Mouse (Mus musculus) kidney, adult 8-10 months (tissue): Measurements from ENCODE around the gene Adgrg5.

Experiments used
- DNase-seq, 2 experiments: peaks; one replicate each; pipeline ENCODE4 v3.0.0; 2022

Gene Adgrg5

GRCm38 (mm10) chr8:94917851-94918495, 5.5 kb upstream of the Adgrg5 start, which contains the start of gene Ccdc102a:
TSS of gene Ccdc102a (minus strand) at chr8:94918098.
- peak in 1 of 2 experiments; percentile 26 for DNase-seq

- DNase-seq, result no peak
These were observed 4.2 kb upstream of the Adgrg5 start for GRCm38 (mm10) chr8:94919256-94919655.

GRCm38 (mm10) chr8:94922176-94922575, 1.3 kb upstream of the Adgrg5 start:
- no peak for DNase-seq

- no peak for DNase-seq
These were observed 892 bp upstream of the Adgrg5 start for GRCm38 (mm10) chr8:94922602-94923001.

- DNase-seq, result no peak
These were observed 4.7 kb downstream of the Adgrg5 start for GRCm38 (mm10) chr8:94928227-94928626.

- no peak for DNase-seq
These were observed 10.4 kb downstream of the Adgrg5 start for GRCm38 (mm10) chr8:94933918-94934317.

GRCm38 (mm10) chr8:94935172-94935571, 11.7 kb downstream of the Adgrg5 start:
- no peak for DNase-seq

GRCm38 (mm10) chr8:94942566-94942965, 19.1 kb downstream of the Adgrg5 start:
- peak; percentile 45 to 79 for DNase-seq

- DNase-seq, result no peak
These were observed 21.7 kb downstream of the Adgrg5 start for GRCm38 (mm10) chr8:94945185-94945584.

- DNase-seq, result no peak
These were observed 24.9 kb downstream of the Adgrg5 start for GRCm38 (mm10) chr8:94948421-94948820.

- no peak for DNase-seq
These were observed 25.5 kb downstream of the Adgrg5 start for GRCm38 (mm10) chr8:94949010-94949409.

GRCm38 (mm10) chr8:94950046-94950445, 26.6 kb downstream of the Adgrg5 start:
- DNase-seq, result peak; percentile 74 to 83

- DNase-seq, result no peak
These were observed 27.0 kb downstream of the Adgrg5 start for GRCm38 (mm10) chr8:94950458-94950857.

GRCm38 (mm10) chr8:94952086-94952485, 28.6 kb downstream of the Adgrg5 start:
- no peak for DNase-seq

- no peak for DNase-seq
These were observed 30.3 kb downstream of the Adgrg5 start for GRCm38 (mm10) chr8:94953624-94954367.

- no peak for DNase-seq
These were observed 30.9 kb downstream of the Adgrg5 start for GRCm38 (mm10) chr8:94954368-94954737.

GRCm38 (mm10) chr8:94954921-94955758, 31.6 kb downstream of the Adgrg5 start:
- DNase-seq, result peak in 1 of 2 experiments; percentile 57

GRCm38 (mm10) chr8:94956078-94956574, 32.6 kb downstream of the Adgrg5 start:
- no peak for DNase-seq

GRCm38 (mm10) chr8:94962201-94962600, 38.7 kb downstream of the Adgrg5 start:
- peak; percentile 44 to 67 for DNase-seq

- DNase-seq, result no peak
These were observed 41.3 kb downstream of the Adgrg5 start for GRCm38 (mm10) chr8:94964828-94965227.

GRCm38 (mm10) chr8:94966578-94966977, 43.1 kb downstream of the Adgrg5 start:
- peak in 1 of 2 experiments; percentile 64 for DNase-seq

GRCm38 (mm10) chr8:94967071-94967470, 43.6 kb downstream of the Adgrg5 start:
- DNase-seq, result peak; percentile 60 to 77

- DNase-seq, result peak; percentile 85
These were observed 44.1 kb downstream of the Adgrg5 start for GRCm38 (mm10) chr8:94967554-94967953.
